Mouse (Mus musculus): ENCODE measurements around the gene Trp53tg5.
A peak's percentile ranks its signal among the peaks of the same experiment; 100 is the strongest.

Gene Trp53tg5

GRCm38 (mm10) chr2:164452000-164452676 is 21.4 kb downstream of the Trp53tg5 start:
- DNase-seq (ENCODE audit: low read depth in 2 of 2, low spot score in 2 of 2) = no peak

- no peak for DNase-seq (ENCODE audit: low read depth in 2 of 2, low spot score in 2 of 2)
These were observed 24.0 kb downstream of the Trp53tg5 start for GRCm38 (mm10) chr2:164449341-164450042.

- no peak for DNase-seq (ENCODE audit: low read depth in 2 of 2, low spot score in 2 of 2)
These were observed 24.6 kb downstream of the Trp53tg5 start for GRCm38 (mm10) chr2:164448921-164449320.

GRCm38 (mm10) chr2:164448140-164448539 is 25.4 kb downstream of the Trp53tg5 start:
- DNase-seq (ENCODE audit: low read depth in 2 of 2, low spot score in 2 of 2) = no peak

GRCm38 (mm10) chr2:164446086-164446469 is 27.4 kb downstream of the Trp53tg5 start:
- no peak for DNase-seq (ENCODE audit: low read depth in 2 of 2, low spot score in 2 of 2)

- no peak for DNase-seq (ENCODE audit: low read depth in 2 of 2, low spot score in 2 of 2)
These were observed 28.0 kb downstream of the Trp53tg5 start for GRCm38 (mm10) chr2:164445399-164446085.

GRCm38 (mm10) chr2:164444701-164445100 is 28.8 kb downstream of the Trp53tg5 start:
- DNase-seq (ENCODE audit: low read depth in 2 of 2, low spot score in 2 of 2) = no peak

GRCm38 (mm10) chr2:164443460-164444000 is 30.0 kb downstream of the Trp53tg5 start, which contains the start of gene Sdc4:
Gene Sdc4, minus strand, starts transcription at chr2:164443887.
- DNase-seq (ENCODE audit: low read depth in 2 of 2, low spot score in 2 of 2) = no peak

- DNase-seq (ENCODE audit: low read depth in 2 of 2, low spot score in 2 of 2) = peak; percentile 13 to 30
These were observed 30.5 kb downstream of the Trp53tg5 start for GRCm38 (mm10) chr2:164443051-164443437.

- peak in 1 of 2 experiments; percentile 8 for DNase-seq (ENCODE audit: low read depth in 2 of 2, low spot score in 2 of 2)
These were observed 31.0 kb downstream of the Trp53tg5 start for GRCm38 (mm10) chr2:164442315-164443050.

- no peak for DNase-seq (ENCODE audit: low read depth in 2 of 2, low spot score in 2 of 2)
These were observed 31.8 kb downstream of the Trp53tg5 start for GRCm38 (mm10) chr2:164441731-164442130.

- DNase-seq (ENCODE audit: low read depth in 2 of 2, low spot score in 2 of 2) = peak; percentile 15 to 35
These were observed 32.4 kb downstream of the Trp53tg5 start for GRCm38 (mm10) chr2:164441155-164441554.

- no peak for DNase-seq (ENCODE audit: low read depth in 2 of 2, low spot score in 2 of 2)
These were observed 33.2 kb downstream of the Trp53tg5 start for GRCm38 (mm10) chr2:164440314-164440713.

GRCm38 (mm10) chr2:164439001-164439421 is 34.5 kb downstream of the Trp53tg5 start:
- DNase-seq (ENCODE audit: low read depth in 2 of 2, low spot score in 2 of 2) = no peak

- DNase-seq (ENCODE audit: low read depth in 2 of 2, low spot score in 2 of 2) = no peak
These were observed 35.3 kb downstream of the Trp53tg5 start for GRCm38 (mm10) chr2:164438257-164438656.

GRCm38 (mm10) chr2:164437710-164438109 is 35.8 kb downstream of the Trp53tg5 start:
- no peak for DNase-seq (ENCODE audit: low read depth in 2 of 2, low spot score in 2 of 2)

GRCm38 (mm10) chr2:164436961-164437360 is 36.6 kb downstream of the Trp53tg5 start:
- DNase-seq (ENCODE audit: low read depth in 2 of 2, low spot score in 2 of 2) = no peak

GRCm38 (mm10) chr2:164436215-164436913 is 37.2 kb downstream of the Trp53tg5 start:
- no peak for DNase-seq (ENCODE audit: low read depth in 2 of 2, low spot score in 2 of 2)

- DNase-seq (ENCODE audit: low read depth in 2 of 2, low spot score in 2 of 2) = no peak
These were observed 38.1 kb downstream of the Trp53tg5 start for GRCm38 (mm10) chr2:164435216-164436090.

Data from CD8-positive naive resting alpha-beta T cell, adult 2 months (primary cell).